Mouse (Mus musculus): ENCODE data around the gene Irs2.

GRCm38 (mm10) chr8:10961989-10962388, 46.3 kb downstream of the Irs2 start:
- no peak for TF ChIP-seq POLR2A (IDR thresholded peaks at IDR 0.05; ENCODE audit: borderline replicate concordance, extremely low read depth, insufficient read depth, insufficient read length, poor library complexity, severe bottlenecking)
- no peak for TF ChIP-seq CTCF (IDR thresholded peaks at IDR 0.05; ENCODE audit: borderline replicate concordance, extremely low read depth, insufficient read depth, insufficient read length)
